Mouse (Mus musculus) myocyte (in vitro differentiated cells): ENCODE data around the gene Gm6793.

ENCODE experiments used
- MYOD1 ChIP-seq, 3 experiments: IDR thresholded peaks; one replicate each; pipeline ENCODE4 v1.6.1; 2011; ENCODE audit warnings: control low read depth in 2 of 3, low read depth in 2 of 3, mild to moderate bottlenecking in 2 of 3, moderate library complexity in 1 of 3; ENCODE audit not compliant: insufficient read length in 2 of 3, control insufficient read depth in 1 of 3
- POLR2A ChIP-seq: IDR thresholded peaks from one replicate; pipeline ENCODE4 v1.6.1; 2011; ENCODE audit warnings: low read depth, mild to moderate bottlenecking, control low read depth, moderate library complexity; ENCODE audit not compliant: insufficient read length

- TF ChIP-seq POLR2A (no peak), MYOD1 (IDR thresholded peaks at IDR 0.05; ENCODE audit: control insufficient read depth in 1 of 3, insufficient read length in 2 of 3, low read depth in 2 of 3) (no peak)
Observed at GRCm38 (mm10) chr8:111964351-111964750, 50.5 kb downstream of the Gm6793 start.
